ENCODE assay signal across 9 mouse cellular contexts in genomic region chr6:58610760-58611654, GRCm38 (mm10). TPM values are rescaled to one million over a fixed set of nuclear protein-coding genes. Genes with fewer than 3 reads are reported as not detected.
DNase-seq lines count a peak whose midpoint lies in the region; ATAC-seq lines count a peak whose summit lies in the region.
"Had no signal": no experiment of that assay in that cellular context is flagged by ENCODE, and none has a peak within 500 bp of the region (broad histone marks: within the 10 kb centered on the region; RNA-seq: fewer than 3 reads in every experiment).

No protein-coding gene starts in this region.

- H3K9me3 ChIP-seq in lung, embryonic 15.5 days = peaks cover 4% of the 10 kb centered on the region; the same call in 1 of the 2 replicates
- 0 out of 2 replicates have a peak, but pooled peaks cover 6% of the 10 kb centered on the region for H3K9me3 ChIP-seq in forebrain, embryonic 12.5 days
- H3K9me3 ChIP-seq in neural tube, embryonic 12.5 days = peaks cover 5% of the 10 kb centered on the region; the same call in 1 of the 2 replicates

- no peak overlapping the region for H3K4me2 ChIP-seq in lung, embryonic 15.5 days
- no peak overlapping the region for H3K4me2 ChIP-seq in forebrain, embryonic 12.5 days
- no peak overlapping the region for H3K4me2 ChIP-seq in neural tube, embryonic 12.5 days (replicated peaks)

- no peak overlapping the region for H3K4me3 ChIP-seq in lung, embryonic 15.5 days
- no peak overlapping the region for H3K4me3 ChIP-seq in forebrain, embryonic 12.5 days (replicated peaks)
- H3K4me3 ChIP-seq in neural tube, embryonic 12.5 days = no peak overlapping the region

- H3K27me3 ChIP-seq in lung, embryonic 15.5 days = no peaks in the 10 kb centered on the region
- no peaks in the 10 kb centered on the region for H3K27me3 ChIP-seq in forebrain, embryonic 12.5 days
- no peaks in the 10 kb centered on the region for H3K27me3 ChIP-seq in neural tube, embryonic 12.5 days (replicated peaks)

- no peak overlapping the region for H3K9ac ChIP-seq in lung, embryonic 15.5 days
- no peak overlapping the region for H3K9ac ChIP-seq in forebrain, embryonic 12.5 days
- no peak overlapping the region for H3K9ac ChIP-seq in neural tube, embryonic 12.5 days

- no peak for DNase-seq in lung, adult 18-20 months
- peak; percentile 12 for DNase-seq in kidney, postnatal 14 days
- DNase-seq in left cerebral cortex, adult 18-20 months (ENCODE audit: low spot score in 2 of 2) = no peak
- DNase-seq in right cerebral cortex, postnatal 14 days = no peak
- no peak for DNase-seq in lung, postnatal 36 days
- DNase-seq: thymus, adult 2 months had no signal

- WGBS in lung, embryonic 15.5 days = 70% methylated on average over 4 of the region's 4 CpGs
- 70% methylated on average over 4 of the region's 4 CpGs for WGBS in forebrain, embryonic 12.5 days
- WGBS in neural tube, embryonic 12.5 days = 72% methylated on average over 4 of the region's 4 CpGs

- H3K27ac ChIP-seq in lung, embryonic 15.5 days = no peak overlapping the region
- H3K27ac ChIP-seq in forebrain, embryonic 12.5 days = no peak overlapping the region
- no peak overlapping the region for H3K27ac ChIP-seq in neural tube, embryonic 12.5 days

- no peaks in the 10 kb centered on the region for H3K36me3 ChIP-seq in lung, embryonic 15.5 days
- H3K36me3 ChIP-seq in forebrain, embryonic 12.5 days (replicated peaks) = no peaks in the 10 kb centered on the region
- no peaks in the 10 kb centered on the region for H3K36me3 ChIP-seq in neural tube, embryonic 12.5 days

- H3K4me1 ChIP-seq in lung, embryonic 15.5 days = no peaks in the 10 kb centered on the region
- no peaks in the 10 kb centered on the region for H3K4me1 ChIP-seq in forebrain, embryonic 12.5 days
- H3K4me1 ChIP-seq in neural tube, embryonic 12.5 days = no peaks in the 10 kb centered on the region

- peak; percentile 83 for ATAC-seq in lung, embryonic 15.5 days (ENCODE audit: borderline replicate concordance, extremely low read depth, low FRiP score, low TSS enrichment)
- peak; percentile 83 for ATAC-seq in forebrain, embryonic 12.5 days (ENCODE audit: low FRiP score)
- ATAC-seq in neural tube, embryonic 12.5 days (ENCODE audit: low FRiP score, low read depth) = peak; percentile 76

RNA-seq across cellular contexts. Expression of gene Abcg2, which starts 26.7 kb away (rescaled TPM):
- polyA plus RNA-seq in lung, embryonic 15.5 days (2015; fragmentation: Nextera tagmentation; extraction: Ambion mirVana) = 56.9 and 57.4 TPM in 2 replicates
- 29.5 and 34.3 TPM in 2 replicates for polyA plus RNA-seq in forebrain, embryonic 12.5 days (2016; fragmentation: Nextera tagmentation; extraction: Ambion mirVana)
- polyA plus RNA-seq in neural tube, embryonic 12.5 days (2016; fragmentation: Nextera tagmentation; extraction: Ambion mirVana) = 40.4 and 44.0 TPM in 2 replicates
- 10 to 100 TPM; 17.2 to 20.0 TPM for total RNA-seq in left cerebral cortex, adult 18-20 months (2021)
